Mouse (Mus musculus): ENCODE measurements around the gene Gm45713.
"Not testable (repeated sequence)": the region's sequence is repeated elsewhere in the genome, so short reads cannot be mapped to it uniquely, and the experiment has no call there.

Gene Gm45713

GRCm38 (mm10) chr7:45144368-45145174 is 8.5 kb upstream of the Gm45713 start:
- DNase-seq (ENCODE audit: low spot score) = no peak

GRCm38 (mm10) chr7:45141914-45142313 is 5.9 kb upstream of the Gm45713 start:
- DNase-seq (ENCODE audit: low spot score) = no peak

- DNase-seq (ENCODE audit: low spot score) = no peak
Observed at GRCm38 (mm10) chr7:45141319-45141718, 5.3 kb upstream of the Gm45713 start.

- DNase-seq (ENCODE audit: low spot score) = no peak
Observed at GRCm38 (mm10) chr7:45139904-45140723, 4.1 kb upstream of the Gm45713 start.

GRCm38 (mm10) chr7:45138403-45138802 is 2.4 kb upstream of the Gm45713 start:
- no peak for DNase-seq (ENCODE audit: low spot score)

GRCm38 (mm10) chr7:45137171-45138006 is 1.4 kb upstream of the Gm45713 start:
- no peak for DNase-seq (ENCODE audit: low spot score)

- no peak for DNase-seq (ENCODE audit: low spot score)
Observed at GRCm38 (mm10) chr7:45135370-45135769, 661 bp downstream of the Gm45713 start.

GRCm38 (mm10) chr7:45134544-45135026 is 1.4 kb downstream of the Gm45713 start:
- DNase-seq (ENCODE audit: low spot score) = peak; percentile 67

GRCm38 (mm10) chr7:45133446-45134159 is 2.4 kb downstream of the Gm45713 start:
- no peak for DNase-seq (ENCODE audit: low spot score)

GRCm38 (mm10) chr7:45131850-45132249 is 4.2 kb downstream of the Gm45713 start:
- DNase-seq (ENCODE audit: low spot score) = no peak

- DNase-seq (ENCODE audit: low spot score) = no peak
Observed at GRCm38 (mm10) chr7:45129776-45130512, 6.1 kb downstream of the Gm45713 start.

GRCm38 (mm10) chr7:45129318-45129717 is 6.7 kb downstream of the Gm45713 start:
- peak; percentile 77 for DNase-seq (ENCODE audit: low spot score)

- DNase-seq (ENCODE audit: low spot score) = peak; percentile 99
Observed at GRCm38 (mm10) chr7:45128624-45129246, 7.3 kb downstream of the Gm45713 start, which contains the start of gene Rpl13a. Gene Rpl13a, minus strand, starts transcription at chr7:45128761.

GRCm38 (mm10) chr7:45127700-45128224 is 8.3 kb downstream of the Gm45713 start:
- no peak for DNase-seq (ENCODE audit: low spot score)

GRCm38 (mm10) chr7:45126844-45127699 is 9.0 kb downstream of the Gm45713 start:
- no peak for DNase-seq (ENCODE audit: low spot score)

GRCm38 (mm10) chr7:45126147-45126843 is 9.7 kb downstream of the Gm45713 start:
- no peak for DNase-seq (ENCODE audit: low spot score)

- not testable (repeated sequence) for DNase-seq (ENCODE audit: low spot score)
Observed at GRCm38 (mm10) chr7:45125649-45126048, 10.4 kb downstream of the Gm45713 start.

GRCm38 (mm10) chr7:45125144-45125600 is 10.9 kb downstream of the Gm45713 start:
- DNase-seq (ENCODE audit: low spot score) = peak; percentile 81
